Mouse (Mus musculus): ENCODE results near the gene Oaz3. TPM values are rescaled to one million over a fixed set of nuclear protein-coding genes. Genes with fewer than 3 reads are reported as not detected.

Gene Oaz3
- polyA plus RNA-seq, 1 experiment from 2014 or later, result 0.13 TPM

DNA sequence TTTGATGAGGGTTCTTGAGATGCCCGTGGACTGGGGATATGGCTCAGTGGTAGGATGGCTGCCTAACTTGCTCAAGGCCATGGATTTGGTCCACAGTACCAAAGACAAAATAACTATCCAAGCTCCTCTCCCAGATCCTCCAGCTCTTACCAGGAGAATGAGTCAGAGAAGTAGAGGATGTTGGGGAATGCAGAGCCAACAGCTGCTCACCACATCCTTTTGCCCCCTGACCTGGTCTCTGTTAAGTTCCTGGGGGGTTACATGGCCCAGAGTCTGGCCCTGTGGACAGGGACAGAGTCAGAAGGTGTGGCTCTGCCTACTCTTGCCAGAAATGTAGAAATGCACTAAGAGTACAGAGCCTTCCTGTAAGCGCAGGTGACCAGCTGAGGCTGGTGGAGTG is 16.1 kb upstream of the Oaz3 start:
- H3K4me3 ChIP-seq (replicated peaks; ENCODE audit: low read depth, low read length), result no peak overlapping the region
- H3K27me3 ChIP-seq (ENCODE audit: insufficient read depth, low read length), result no peaks in the 10 kb centered on the region
- DNase-seq (ENCODE audit: low spot score) (no peak), ATAC-seq (replicated peaks; ENCODE audit: low FRiP score, low read depth) (no peak)
- WGBS, result 88% methylated on average over 2 of the region's 2 CpGs
- TF ChIP-seq CTCF (IDR thresholded peaks at IDR 0.05; ENCODE audit: low read depth), result no peak
- H3K4me2 ChIP-seq (ENCODE audit: low read length), result no peak overlapping the region
- no peak overlapping the region for H3K27ac ChIP-seq
- H3K9me3 ChIP-seq (replicated peaks; ENCODE audit: low read length), result no peaks in the 10 kb centered on the region
- no peaks in the 10 kb centered on the region for H3K36me3 ChIP-seq (ENCODE audit: insufficient read depth, low read length)
- H3K9ac ChIP-seq (ENCODE audit: low read depth, low read length), result no peak overlapping the region
- H3K4me1 ChIP-seq (replicated peaks; ENCODE audit: insufficient read depth, low read length), result no peaks in the 10 kb centered on the region

DNA sequence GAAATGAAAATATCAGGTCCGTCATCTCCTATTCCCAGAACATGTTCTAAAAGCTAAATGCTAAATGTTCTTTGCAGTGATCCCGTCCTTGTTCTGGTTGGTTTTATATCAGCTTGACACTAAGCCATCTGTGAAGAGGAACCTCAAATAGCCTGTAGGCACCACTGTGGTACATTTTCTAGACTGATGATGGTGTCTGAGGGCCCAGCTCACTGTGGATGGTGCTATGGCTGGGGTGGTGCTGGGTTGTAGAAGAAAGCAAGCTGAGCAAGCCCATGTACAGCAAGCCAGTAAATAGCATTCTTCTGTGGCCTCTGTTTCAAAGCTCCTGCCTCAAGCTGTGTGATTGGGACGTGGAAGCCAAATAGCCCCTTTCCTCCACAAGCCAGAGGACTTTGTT is 13.3 kb upstream of the Oaz3 start:
- H3K27ac ChIP-seq, result no peak overlapping the region
- no peaks in the 10 kb centered on the region for H3K9me3 ChIP-seq (replicated peaks; ENCODE audit: low read length)
- no peak overlapping the region for H3K4me3 ChIP-seq (replicated peaks; ENCODE audit: low read depth, low read length)
- no peaks in the 10 kb centered on the region for H3K4me1 ChIP-seq (replicated peaks; ENCODE audit: insufficient read depth, low read length)
- ATAC-seq (replicated peaks; ENCODE audit: low FRiP score, low read depth) (no peak), DNase-seq (ENCODE audit: low spot score) (no peak)
- no peak overlapping the region for H3K4me2 ChIP-seq (ENCODE audit: low read length)
- H3K9ac ChIP-seq (ENCODE audit: low read depth, low read length), result no peak overlapping the region
- 66% methylated on average over 3 of the region's 3 CpGs for WGBS
- TF ChIP-seq CTCF (IDR thresholded peaks at IDR 0.05; ENCODE audit: low read depth), result no peak
- no peaks in the 10 kb centered on the region for H3K27me3 ChIP-seq (ENCODE audit: insufficient read depth, low read length)
- no peaks in the 10 kb centered on the region for H3K36me3 ChIP-seq (ENCODE audit: insufficient read depth, low read length)

DNA sequence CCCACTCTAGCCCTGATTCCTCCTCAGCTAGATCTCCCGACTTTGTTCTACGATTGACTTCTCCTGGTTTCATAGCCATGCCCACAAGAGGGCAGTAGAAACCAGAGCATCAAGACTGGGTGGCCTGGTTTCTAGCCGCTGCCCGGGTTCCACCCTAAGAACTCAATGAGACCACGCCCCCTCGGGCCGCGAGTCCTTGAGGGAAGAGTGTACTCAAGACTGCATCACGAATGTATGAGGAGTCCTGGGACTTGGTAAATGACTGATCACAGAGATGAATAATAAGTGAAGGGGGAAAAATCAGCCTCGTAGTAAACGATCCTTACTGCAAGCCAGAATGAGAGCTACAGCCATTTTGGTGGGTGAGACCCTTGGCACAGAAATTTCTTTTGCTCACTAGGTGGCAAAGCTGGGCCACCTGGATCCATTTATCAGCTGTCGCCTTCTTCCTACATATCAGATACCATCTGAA is 12.8 kb upstream of the Oaz3 start:
- 0% methylated on average over 12 of the region's 12 CpGs for WGBS
- Histone ChIP-seq H3K9me3 (replicated peaks; ENCODE audit: low read length) (no peaks in the 10 kb centered on the region), H3K4me1 (replicated peaks; ENCODE audit: insufficient read depth, low read length) (no peaks in the 10 kb centered on the region), H3K4me2 (ENCODE audit: low read length) (peak overlapping the region; percentile 40), H3K27me3 (ENCODE audit: insufficient read depth, low read length) (no peaks in the 10 kb centered on the region), H3K27ac (no peak overlapping the region), H3K4me3 (replicated peaks; ENCODE audit: low read depth, low read length) (peak overlapping the region; percentile 19), H3K9ac (ENCODE audit: low read depth, low read length) (no peak overlapping the region), H3K36me3 (ENCODE audit: insufficient read depth, low read length) (no peaks in the 10 kb centered on the region)
- TF ChIP-seq CTCF (IDR thresholded peaks at IDR 0.05; ENCODE audit: low read depth), result peak; percentile 89
- ATAC-seq (replicated peaks; ENCODE audit: low FRiP score, low read depth) (peak; percentile 75), DNase-seq (ENCODE audit: low spot score) (peak; percentile 96)

DNA sequence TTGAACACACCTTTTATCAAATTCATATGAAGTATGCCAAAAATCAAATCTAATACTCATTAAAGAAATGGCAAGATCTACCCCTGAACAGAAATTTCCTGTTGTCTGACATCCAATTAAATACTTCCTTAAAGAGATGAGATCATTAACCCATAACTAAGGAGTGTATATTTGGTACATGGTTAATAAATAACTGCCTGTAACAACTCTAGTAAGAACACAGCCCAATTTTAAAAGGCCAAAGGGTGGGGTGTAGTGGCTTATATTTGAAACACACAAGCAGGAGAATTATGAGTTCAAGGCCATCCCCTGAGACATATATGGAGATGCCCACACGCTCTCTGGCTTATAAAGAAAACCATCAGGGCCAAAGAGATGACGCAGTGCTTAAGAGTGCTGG is 5.7 kb upstream of the Oaz3 start:
- no peak overlapping the region for H3K27ac ChIP-seq
- ATAC-seq (replicated peaks; ENCODE audit: low FRiP score, low read depth) (no peak), DNase-seq (ENCODE audit: low spot score) (no peak)
- H3K4me3 ChIP-seq (replicated peaks; ENCODE audit: low read depth, low read length), result no peak overlapping the region
- WGBS, result 89% methylated on average over 2 of the region's 2 CpGs
- no peak overlapping the region for H3K9ac ChIP-seq (ENCODE audit: low read depth, low read length)
- no peaks in the 10 kb centered on the region for H3K9me3 ChIP-seq (replicated peaks; ENCODE audit: low read length)
- TF ChIP-seq CTCF (IDR thresholded peaks at IDR 0.05; ENCODE audit: low read depth), result no peak
- no peak overlapping the region for H3K4me2 ChIP-seq (ENCODE audit: low read length)
- peaks cover 27% of the 10 kb centered on the region for H3K36me3 ChIP-seq (ENCODE audit: insufficient read depth, low read length)
- H3K4me1 ChIP-seq (replicated peaks; ENCODE audit: insufficient read depth, low read length), result no peaks in the 10 kb centered on the region
- no peaks in the 10 kb centered on the region for H3K27me3 ChIP-seq (ENCODE audit: insufficient read depth, low read length)

DNA sequence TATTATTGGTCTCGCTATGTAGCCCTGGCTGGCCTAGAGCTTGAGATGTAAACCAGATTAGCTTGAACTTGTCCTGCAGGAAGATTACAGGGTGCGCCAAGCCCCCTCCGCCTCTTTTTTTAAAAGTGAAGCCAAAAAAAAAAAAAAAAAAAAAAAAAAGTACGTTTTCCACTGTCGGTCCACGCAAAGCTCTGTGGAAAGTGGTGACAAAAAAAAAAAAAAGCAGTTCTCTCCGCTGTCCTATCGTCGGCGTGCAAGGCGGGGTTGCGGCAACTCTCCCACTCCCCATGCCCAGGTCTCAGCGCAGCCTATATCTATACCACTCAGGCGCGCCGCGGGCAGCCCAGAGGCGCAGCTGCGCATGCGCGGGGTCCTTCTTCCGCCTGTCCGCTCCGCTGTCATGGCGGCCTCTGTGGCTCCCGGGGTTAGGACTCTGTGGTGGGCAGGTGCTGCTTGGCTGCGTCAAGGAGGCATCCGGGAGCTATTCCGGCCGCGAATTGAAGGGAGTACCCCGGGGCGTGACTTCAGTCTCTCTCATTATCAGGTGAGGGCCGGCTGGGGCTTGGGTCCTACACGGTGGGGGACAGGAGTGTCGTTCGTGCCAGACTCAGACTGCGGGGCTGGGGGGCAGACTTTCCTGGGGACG is 641 bp downstream of the Oaz3 start, which contains the start of gene Mrpl9:
Gene Mrpl9 (plus strand): TSS at position 368 of the 646 bp plus-strand sequence.
- TF ChIP-seq CTCF (IDR thresholded peaks at IDR 0.05; ENCODE audit: low read depth), result no peak
- peak within 1 kb of the TSS; percentile 52; the same call in 1 of the 2 replicates for H3K27ac ChIP-seq
- no peaks in the 10 kb centered on the region for H3K9me3 ChIP-seq (replicated peaks; ENCODE audit: low read length)
- DNase-seq (ENCODE audit: low spot score) (peak; percentile 97), ATAC-seq (replicated peaks; ENCODE audit: low FRiP score, low read depth) (peak; percentile 98)
- H3K9ac ChIP-seq (ENCODE audit: low read depth, low read length), result peak within 1 kb of the TSS; percentile 77
- peak within 1 kb of the TSS; percentile 63 for H3K4me3 ChIP-seq (replicated peaks; ENCODE audit: low read depth, low read length)
- no peaks in the 10 kb centered on the region for H3K27me3 ChIP-seq (ENCODE audit: insufficient read depth, low read length)
- under 1% methylated on average over 36 of the region's 39 CpGs for WGBS
- 0 out of 2 replicates have a peak, but pooled peaks cover 4% of the 10 kb centered on the region for H3K4me1 ChIP-seq (replicated peaks; ENCODE audit: insufficient read depth, low read length)
- peak within 1 kb of the TSS; percentile 87 for H3K4me2 ChIP-seq (ENCODE audit: low read length)
- peaks cover 20% of the 10 kb centered on the region for H3K36me3 ChIP-seq (ENCODE audit: insufficient read depth, low read length)

DNA sequence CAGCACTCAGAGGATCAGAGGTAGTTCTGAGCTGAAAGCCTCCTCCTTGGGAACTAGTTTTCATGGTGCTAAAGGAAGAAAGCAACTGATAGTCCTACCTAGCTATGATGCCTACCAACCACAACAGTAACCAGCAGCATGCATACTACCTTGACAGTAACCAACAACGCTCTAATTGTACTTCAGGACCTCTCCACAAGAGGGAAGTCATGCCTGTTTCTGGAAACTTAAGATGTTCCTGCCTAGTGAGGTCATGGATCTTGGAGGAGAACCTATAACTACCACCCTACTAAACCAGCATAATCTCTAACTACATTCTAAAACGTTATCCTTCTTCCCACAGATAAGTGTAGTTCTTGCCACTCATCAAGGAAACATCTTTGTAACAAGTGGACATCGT is 2.5 kb downstream of the Oaz3 start:
- WGBS, result 43% methylated on average over 3 of the region's 3 CpGs
- Histone ChIP-seq H3K9ac (ENCODE audit: low read depth, low read length) (no peak overlapping the region), H3K27me3 (ENCODE audit: insufficient read depth, low read length) (no peaks in the 10 kb centered on the region), H3K36me3 (ENCODE audit: insufficient read depth, low read length) (peaks cover 2% of the 10 kb centered on the region; the same call in 1 of the 2 replicates), H3K4me2 (ENCODE audit: low read length) (no peak overlapping the region), H3K4me3 (replicated peaks; ENCODE audit: low read depth, low read length) (no peak overlapping the region), H3K27ac (no peak overlapping the region), H3K9me3 (replicated peaks; ENCODE audit: low read length) (no peaks in the 10 kb centered on the region), H3K4me1 (replicated peaks; ENCODE audit: insufficient read depth, low read length) (0 out of 2 replicates have a peak, but pooled peaks cover 4% of the 10 kb centered on the region)
- DNase-seq (ENCODE audit: low spot score), result peak; percentile 49
- peak; percentile 65 for TF ChIP-seq CTCF (IDR thresholded peaks at IDR 0.05; ENCODE audit: low read depth)
- ATAC-seq (replicated peaks; ENCODE audit: low FRiP score, low read depth), result no peak

Measured in kidney, postnatal 0 days (tissue).